Mouse (Mus musculus): ENCODE data around the gene Gbx2. TPM values are rescaled to one million over a fixed set of nuclear protein-coding genes. Genes with fewer than 3 reads are reported as not detected.

The Gbx2 gene
- polyA plus RNA-seq, 1 experiment: 38.2 TPM

DNA sequence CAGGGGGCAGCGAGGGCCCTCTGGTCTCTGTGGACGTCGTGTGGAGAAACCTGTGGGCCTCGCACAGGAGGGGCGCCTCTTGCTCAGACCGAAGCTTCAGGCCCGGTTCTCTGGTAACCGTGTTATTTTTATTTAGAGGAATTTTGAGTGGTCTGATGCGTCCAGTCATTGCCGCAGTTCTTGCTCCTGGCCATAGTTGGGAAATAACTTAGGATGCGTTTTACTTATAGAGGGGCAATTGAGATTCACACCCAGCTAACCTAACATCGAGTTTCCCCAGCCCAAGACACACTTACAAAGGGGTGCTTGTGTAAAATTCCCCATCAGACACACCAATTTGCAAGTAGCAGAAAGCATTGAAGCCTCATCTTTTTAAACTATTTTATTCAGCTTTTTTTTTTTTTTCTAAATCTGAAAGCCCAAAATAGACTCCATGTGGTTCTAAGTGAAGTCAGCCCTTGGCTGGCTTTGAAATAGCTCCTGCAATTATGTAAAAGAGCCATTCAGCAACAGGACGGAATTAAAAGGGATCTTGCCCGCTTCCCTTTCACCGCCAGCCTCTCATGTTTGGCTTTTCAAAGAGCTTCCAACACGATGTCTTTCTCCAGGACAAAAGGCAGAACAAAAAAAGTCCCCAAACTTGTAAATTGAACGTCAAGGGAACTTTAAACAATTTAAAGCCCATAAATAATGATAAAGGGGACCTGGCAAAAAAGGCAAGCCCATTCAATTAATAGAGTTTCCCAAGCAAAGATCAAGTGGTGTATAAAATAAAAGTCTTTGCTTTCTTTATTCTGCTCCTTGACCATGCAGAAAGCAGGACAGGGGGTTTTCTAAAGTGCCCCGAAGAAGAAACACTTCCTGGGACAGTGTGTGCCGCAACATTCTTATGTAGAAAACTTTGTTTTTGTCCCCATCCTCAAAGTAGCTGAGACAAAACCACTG is 3.6 kb upstream of the Gbx2 start:
- peak; percentile 90 for DNase-seq (ENCODE audit: low read depth)
- TF ChIP-seq CTCF (IDR thresholded peaks at IDR 0.05; ENCODE audit: borderline replicate concordance, extremely low read depth, insufficient read depth, insufficient read length) (no peak), POLR2A (IDR thresholded peaks at IDR 0.05; ENCODE audit: borderline replicate concordance, extremely low read depth, insufficient read depth, insufficient read length, poor library complexity, severe bottlenecking) (no peak)

DNA sequence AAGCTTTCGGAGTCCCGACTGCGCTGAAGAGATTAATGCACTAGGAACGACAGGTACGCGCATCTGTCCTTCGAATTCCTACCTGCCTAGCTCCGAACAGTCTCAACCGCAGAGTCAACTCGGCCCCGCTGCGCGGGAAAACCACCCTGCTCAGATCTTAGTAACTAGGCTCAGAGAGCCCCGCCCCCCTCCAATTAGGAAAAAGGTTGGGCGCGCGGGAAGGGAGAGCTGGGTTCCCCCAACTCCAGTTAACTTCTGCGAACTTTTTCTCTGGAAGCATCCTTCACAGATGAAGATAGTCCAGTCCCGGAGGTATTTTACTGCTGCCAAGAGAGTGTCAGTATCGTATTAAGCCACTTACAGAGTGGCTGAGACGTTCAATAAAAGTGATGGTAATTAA is 2.8 kb upstream of the Gbx2 start:
- DNase-seq (ENCODE audit: low read depth): no peak
- TF ChIP-seq CTCF (IDR thresholded peaks at IDR 0.05; ENCODE audit: borderline replicate concordance, extremely low read depth, insufficient read depth, insufficient read length): no peak
- no peak for TF ChIP-seq POLR2A (IDR thresholded peaks at IDR 0.05; ENCODE audit: borderline replicate concordance, extremely low read depth, insufficient read depth, insufficient read length, poor library complexity, severe bottlenecking)

DNA sequence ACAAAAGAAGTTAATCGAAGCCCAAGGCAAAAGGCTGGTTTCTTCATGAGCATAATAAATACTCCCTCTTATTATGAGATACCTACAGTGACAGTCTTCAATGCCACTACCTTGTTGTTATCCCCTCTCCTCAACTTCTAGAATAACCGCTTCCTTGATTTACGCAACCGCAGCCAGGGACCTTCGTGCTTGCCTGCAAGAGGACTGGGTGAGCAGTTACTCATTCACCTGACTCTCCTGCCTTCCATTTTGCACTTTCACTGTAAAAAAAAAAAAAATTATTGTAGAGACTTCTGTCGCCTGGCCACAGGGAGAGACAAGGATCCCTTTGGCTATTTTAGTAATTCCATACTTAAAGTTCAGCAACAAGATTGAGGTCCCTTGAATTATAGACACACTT is 2.0 kb upstream of the Gbx2 start:
- no peak for DNase-seq (ENCODE audit: low read depth)
- TF ChIP-seq CTCF (IDR thresholded peaks at IDR 0.05; ENCODE audit: borderline replicate concordance, extremely low read depth, insufficient read depth, insufficient read length): no peak
- no peak for TF ChIP-seq POLR2A (IDR thresholded peaks at IDR 0.05; ENCODE audit: borderline replicate concordance, extremely low read depth, insufficient read depth, insufficient read length, poor library complexity, severe bottlenecking)

DNA sequence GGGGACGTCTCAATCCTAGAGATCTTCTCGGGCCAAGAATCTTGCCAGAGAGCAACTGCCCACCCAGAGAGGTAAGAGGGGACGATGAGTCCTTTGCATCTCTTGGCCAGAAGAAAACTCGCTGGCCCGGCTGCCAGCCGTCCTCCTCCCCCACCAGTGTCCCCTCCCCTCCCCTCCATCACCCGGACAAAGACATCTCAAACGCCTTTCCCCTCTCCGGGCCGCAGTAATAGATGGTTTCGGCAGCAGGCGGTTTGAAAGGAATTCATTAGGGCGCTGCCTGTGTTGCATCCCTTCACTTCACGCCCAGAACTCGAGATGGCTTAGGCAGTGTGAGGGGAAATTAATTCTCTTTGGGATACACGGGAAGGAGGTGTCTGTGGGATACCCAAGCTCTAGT is 1.6 kb upstream of the Gbx2 start:
- peak; percentile 70 for DNase-seq (ENCODE audit: low read depth)
- no peak for TF ChIP-seq POLR2A (IDR thresholded peaks at IDR 0.05; ENCODE audit: borderline replicate concordance, extremely low read depth, insufficient read depth, insufficient read length, poor library complexity, severe bottlenecking)
- no peak for TF ChIP-seq CTCF (IDR thresholded peaks at IDR 0.05; ENCODE audit: borderline replicate concordance, extremely low read depth, insufficient read depth, insufficient read length)

DNA sequence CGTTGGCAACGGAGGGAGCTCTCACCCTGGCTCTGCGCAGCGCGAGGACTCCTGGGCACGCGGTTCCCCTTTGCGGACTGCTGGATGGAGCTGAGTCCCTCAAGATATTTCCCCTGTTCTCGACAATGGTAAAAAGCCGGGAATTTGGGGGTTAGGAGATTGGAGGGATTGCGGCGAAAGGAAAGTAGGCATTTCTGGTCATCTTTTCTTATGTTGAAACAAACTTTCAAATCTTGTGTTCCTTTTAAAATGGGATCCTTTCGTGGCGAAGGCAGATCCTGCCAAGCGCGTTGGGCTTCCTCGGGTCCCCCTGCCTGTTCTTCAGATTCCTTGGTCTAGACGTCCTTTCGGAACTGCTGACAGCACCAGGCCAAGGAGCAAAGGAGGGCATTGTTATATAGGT is 1.0 kb upstream of the Gbx2 start:
- no peak for TF ChIP-seq POLR2A (IDR thresholded peaks at IDR 0.05; ENCODE audit: borderline replicate concordance, extremely low read depth, insufficient read depth, insufficient read length, poor library complexity, severe bottlenecking)
- no peak for TF ChIP-seq CTCF (IDR thresholded peaks at IDR 0.05; ENCODE audit: borderline replicate concordance, extremely low read depth, insufficient read depth, insufficient read length)
- DNase-seq (ENCODE audit: low read depth): no peak

DNA sequence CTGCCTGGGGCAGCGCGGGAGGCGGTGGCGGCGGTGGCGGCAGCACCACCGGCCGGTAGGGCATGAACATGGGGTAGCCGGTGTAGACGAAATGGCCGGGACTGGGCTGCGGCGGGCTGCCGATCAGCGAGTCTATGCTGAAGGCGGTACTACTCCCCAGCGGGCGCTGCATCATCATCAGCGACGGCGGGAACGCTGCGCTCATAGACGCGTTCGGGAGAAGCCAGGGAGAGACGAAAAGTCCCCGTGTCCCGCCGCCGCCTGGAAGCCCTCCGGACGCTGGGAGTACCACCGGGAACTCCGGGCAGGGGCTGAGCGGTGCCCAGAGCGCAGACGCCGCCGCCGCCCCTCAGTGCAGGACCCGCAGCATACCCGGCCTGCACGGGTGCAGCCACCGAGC is 428 bp downstream of the Gbx2 start:
- TF ChIP-seq CTCF (IDR thresholded peaks at IDR 0.05; ENCODE audit: borderline replicate concordance, extremely low read depth, insufficient read depth, insufficient read length): no peak
- no peak for TF ChIP-seq POLR2A (IDR thresholded peaks at IDR 0.05; ENCODE audit: borderline replicate concordance, extremely low read depth, insufficient read depth, insufficient read length, poor library complexity, severe bottlenecking)
- DNase-seq (ENCODE audit: low read depth): no peak

DNA sequence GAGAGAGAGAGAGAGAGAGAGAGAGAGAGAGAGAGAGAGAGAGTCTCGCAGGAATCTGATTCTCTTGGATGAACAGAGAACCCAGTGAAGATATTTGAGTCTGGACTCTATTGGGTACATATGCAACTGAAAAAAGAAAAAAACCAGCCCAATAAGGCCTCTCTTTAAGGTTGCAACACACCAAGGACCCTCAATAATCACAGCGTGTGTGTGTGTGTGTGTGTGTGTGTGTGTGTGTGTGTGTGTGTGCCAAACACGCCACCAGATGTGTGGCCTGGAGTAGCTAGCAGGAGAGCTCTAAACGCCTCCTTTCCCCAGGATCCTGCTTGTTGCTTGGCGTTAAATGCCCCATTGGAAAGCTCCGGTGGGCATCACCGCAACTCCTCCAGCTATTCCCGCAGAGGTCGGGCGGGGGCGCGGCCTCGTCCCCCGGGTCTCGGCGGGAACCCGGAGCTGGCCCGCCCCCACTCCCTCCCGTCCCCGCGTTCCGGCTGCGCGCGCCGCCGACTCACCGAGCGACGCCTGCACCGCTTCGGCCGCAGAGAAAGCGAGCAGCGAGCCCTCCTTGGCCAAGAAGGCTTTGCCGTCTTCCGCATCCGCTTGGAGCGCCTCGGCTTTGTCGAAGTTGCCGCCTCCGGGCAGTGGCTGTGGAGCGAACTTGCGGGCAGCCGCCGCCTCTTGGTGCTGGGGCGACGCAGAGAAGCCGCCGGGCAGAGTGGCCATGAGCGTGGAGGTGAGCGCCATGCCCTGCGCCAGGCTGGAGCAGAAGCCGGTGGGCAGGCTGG is 1.1 kb downstream of the Gbx2 start:
- TF ChIP-seq POLR2A (IDR thresholded peaks at IDR 0.05; ENCODE audit: borderline replicate concordance, extremely low read depth, insufficient read depth, insufficient read length, poor library complexity, severe bottlenecking): no peak
- TF ChIP-seq CTCF (IDR thresholded peaks at IDR 0.05; ENCODE audit: borderline replicate concordance, extremely low read depth, insufficient read depth, insufficient read length): no peak
- no peak for DNase-seq (ENCODE audit: low read depth)

DNA sequence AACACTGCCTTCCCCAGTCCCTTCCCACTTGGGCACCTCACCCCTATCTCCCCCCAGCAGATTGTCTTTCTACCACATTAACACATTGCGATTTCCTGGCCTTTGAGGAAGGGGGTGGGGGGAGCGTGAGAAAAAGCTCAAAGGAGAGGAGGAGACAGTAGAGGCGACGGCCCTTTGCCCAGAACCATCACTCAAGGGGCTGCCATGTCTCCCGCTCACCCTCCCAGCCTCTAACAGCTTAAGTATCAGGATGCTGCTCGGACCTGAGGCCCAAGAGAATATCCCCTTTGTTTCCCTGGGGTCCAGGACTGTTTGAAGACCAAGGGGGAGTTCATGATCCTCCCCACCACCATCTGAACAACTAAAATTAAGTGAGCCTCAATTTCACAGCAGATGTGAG is 1.8 kb downstream of the Gbx2 start:
- DNase-seq (ENCODE audit: low read depth): no peak
- no peak for TF ChIP-seq CTCF (IDR thresholded peaks at IDR 0.05; ENCODE audit: borderline replicate concordance, extremely low read depth, insufficient read depth, insufficient read length)
- TF ChIP-seq POLR2A (IDR thresholded peaks at IDR 0.05; ENCODE audit: borderline replicate concordance, extremely low read depth, insufficient read depth, insufficient read length, poor library complexity, severe bottlenecking): no peak

DNA sequence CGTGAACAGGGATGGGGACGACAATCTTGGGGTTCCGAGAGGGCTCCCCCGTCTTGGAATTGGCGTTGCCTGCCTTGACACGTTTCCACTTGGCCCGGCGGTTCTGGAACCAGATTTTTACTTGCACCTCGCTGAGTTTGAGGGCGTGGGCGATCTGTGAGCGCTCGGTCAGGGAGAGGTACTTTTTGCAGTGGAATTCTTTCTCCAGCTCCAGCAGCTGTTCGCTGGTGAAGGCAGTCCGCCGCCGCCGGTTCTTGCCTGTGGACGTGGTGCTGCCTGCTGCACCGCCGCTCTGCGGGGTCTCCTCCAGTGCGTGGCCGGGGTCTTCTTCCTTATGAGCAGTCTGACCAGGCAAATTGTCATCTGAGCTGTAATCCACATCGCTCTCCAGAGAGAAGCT is 2.3 kb downstream of the Gbx2 start:
- no peak for TF ChIP-seq POLR2A (IDR thresholded peaks at IDR 0.05; ENCODE audit: borderline replicate concordance, extremely low read depth, insufficient read depth, insufficient read length, poor library complexity, severe bottlenecking)
- no peak for TF ChIP-seq CTCF (IDR thresholded peaks at IDR 0.05; ENCODE audit: borderline replicate concordance, extremely low read depth, insufficient read depth, insufficient read length)
- DNase-seq (ENCODE audit: low read depth): no peak

DNA sequence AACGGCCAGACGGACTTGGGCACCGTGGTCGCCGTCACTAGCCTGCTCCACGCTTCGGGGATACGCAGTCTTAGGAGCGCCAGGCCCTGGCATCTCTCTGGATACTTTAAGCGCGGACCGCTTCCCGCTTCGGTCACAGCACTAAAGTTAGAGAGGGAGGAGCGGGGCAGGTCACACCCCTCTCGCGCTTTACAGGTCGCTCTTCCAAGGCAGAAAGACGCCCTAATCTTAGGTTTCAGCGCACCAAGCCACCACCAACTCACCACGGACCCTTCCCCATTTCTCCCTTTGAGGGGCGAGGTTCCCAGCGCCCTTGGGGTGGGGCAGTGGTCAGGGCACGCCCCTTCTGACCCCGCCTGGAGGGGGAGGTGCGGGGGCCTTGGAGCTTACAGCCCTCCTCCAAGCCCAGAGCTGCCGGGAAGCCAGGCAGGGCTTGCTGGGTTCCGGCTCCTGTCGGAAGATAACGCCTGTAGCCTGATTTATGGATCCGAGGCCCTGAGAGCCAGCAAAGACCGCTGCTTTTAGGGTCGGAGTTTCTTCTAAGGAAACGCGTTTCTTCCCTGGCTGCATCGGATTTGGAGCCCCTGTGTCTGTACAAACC is 3.8 kb downstream of the Gbx2 start:
- no peak for TF ChIP-seq CTCF (IDR thresholded peaks at IDR 0.05; ENCODE audit: borderline replicate concordance, extremely low read depth, insufficient read depth, insufficient read length)
- no peak for TF ChIP-seq POLR2A (IDR thresholded peaks at IDR 0.05; ENCODE audit: borderline replicate concordance, extremely low read depth, insufficient read depth, insufficient read length, poor library complexity, severe bottlenecking)
- no peak for DNase-seq (ENCODE audit: low read depth)

DNA sequence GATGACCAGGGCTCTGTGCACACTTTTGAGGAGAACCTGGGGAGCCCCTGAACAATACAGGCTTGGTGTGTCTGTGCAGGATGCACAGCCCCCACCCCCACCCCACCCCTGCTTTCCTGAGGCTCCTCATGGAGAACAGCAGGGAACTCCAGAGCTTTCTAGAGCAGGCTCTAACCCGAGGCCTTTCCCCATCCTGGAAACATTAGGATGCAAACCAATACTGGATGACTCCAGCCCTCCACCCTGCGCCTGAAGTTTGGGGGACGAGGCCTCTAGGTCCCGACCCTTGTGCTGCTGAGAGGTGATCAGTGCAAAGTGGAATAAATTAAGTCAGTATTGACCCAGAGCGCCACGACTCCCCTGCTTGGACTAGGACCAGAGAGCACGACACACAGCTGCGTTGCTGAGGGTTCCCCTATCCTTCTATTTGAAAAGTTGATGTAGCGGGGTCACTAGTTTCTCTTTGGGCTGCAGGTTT is 4.4 kb downstream of the Gbx2 start:
- DNase-seq (ENCODE audit: low read depth): no peak
- TF ChIP-seq POLR2A (IDR thresholded peaks at IDR 0.05; ENCODE audit: borderline replicate concordance, extremely low read depth, insufficient read depth, insufficient read length, poor library complexity, severe bottlenecking) (no peak), CTCF (IDR thresholded peaks at IDR 0.05; ENCODE audit: borderline replicate concordance, extremely low read depth, insufficient read depth, insufficient read length) (no peak)
